Mouse (Mus musculus): ENCODE data around the gene Sh3bp1.

Gene Sh3bp1

GRCm38 (mm10) chr15:78916052-78916826 lies 16.7 kb downstream of the Sh3bp1 start:
- no peak for DNase-seq

- DNase-seq = no peak
These were observed 18.6 kb downstream of the Sh3bp1 start for GRCm38 (mm10) chr15:78918126-78918525.

GRCm38 (mm10) chr15:78919914-78920313 lies 20.3 kb downstream of the Sh3bp1 start:
- no peak for DNase-seq

- DNase-seq = no peak
These were observed 23.1 kb downstream of the Sh3bp1 start for GRCm38 (mm10) chr15:78922700-78923099.

GRCm38 (mm10) chr15:78923585-78923984 lies 24.0 kb downstream of the Sh3bp1 start:
- no peak for DNase-seq

GRCm38 (mm10) chr15:78925129-78925528 lies 25.6 kb downstream of the Sh3bp1 start:
- no peak for DNase-seq

- DNase-seq = peak; percentile 86
These were observed 26.7 kb downstream of the Sh3bp1 start, which contains the start of gene Lgals1 for GRCm38 (mm10) chr15:78926021-78926919. Gene Lgals1 (plus strand): TSS chr15:78926725.

GRCm38 (mm10) chr15:78927021-78927787 lies 27.6 kb downstream of the Sh3bp1 start:
- peak; percentile 33 to 43 for DNase-seq

GRCm38 (mm10) chr15:78927788-78928457 lies 28.4 kb downstream of the Sh3bp1 start:
- DNase-seq = peak; percentile 78 to 85

GRCm38 (mm10) chr15:78928539-78928938 lies 29.0 kb downstream of the Sh3bp1 start:
- DNase-seq = no peak

GRCm38 (mm10) chr15:78930192-78930706 lies 30.7 kb downstream of the Sh3bp1 start:
- no peak for DNase-seq

- DNase-seq = no peak
These were observed 31.3 kb downstream of the Sh3bp1 start for GRCm38 (mm10) chr15:78930801-78931426.

GRCm38 (mm10) chr15:78931577-78931976 lies 32.0 kb downstream of the Sh3bp1 start:
- DNase-seq = peak; percentile 56 to 60

- peak; percentile 84 to 85 for DNase-seq
These were observed 35.3 kb downstream of the Sh3bp1 start, which contains the start of gene Nol12 for GRCm38 (mm10) chr15:78934784-78935320. Gene Nol12 (plus strand): TSS chr15:78934933.

GRCm38 (mm10) chr15:78936403-78936802 lies 36.8 kb downstream of the Sh3bp1 start:
- DNase-seq = no peak

- no peak for DNase-seq
These were observed 37.7 kb downstream of the Sh3bp1 start for GRCm38 (mm10) chr15:78937311-78937710.

- DNase-seq = no peak
These were observed 38.4 kb downstream of the Sh3bp1 start for GRCm38 (mm10) chr15:78937963-78938362.

GRCm38 (mm10) chr15:78940325-78940724 lies 40.8 kb downstream of the Sh3bp1 start:
- no peak for DNase-seq

GRCm38 (mm10) chr15:78942663-78943062 lies 43.1 kb downstream of the Sh3bp1 start:
- peak; percentile 76 to 79 for DNase-seq

- DNase-seq = no peak
These were observed 46.7 kb downstream of the Sh3bp1 start for GRCm38 (mm10) chr15:78946232-78946631.

GRCm38 (mm10) chr15:78947657-78948056 lies 48.1 kb downstream of the Sh3bp1 start, which contains the start of gene Triobp:
Gene Triobp (plus strand): TSS chr15:78947724.
- DNase-seq = peak; percentile 90 to 93

Data from lung, adult 18-20 months (tissue).